Mouse (Mus musculus) hindbrain, embryonic 11.5 days (tissue): Measurements from ENCODE around the gene Miga1. TPM values are rescaled to one million over a fixed set of nuclear protein-coding genes. Genes with fewer than 3 reads are reported as not detected.
A peak's percentile ranks its signal among the peaks of the same experiment; 100 is the strongest.

Experiments used
- ATAC-seq: fragments of 200-750 bp; cut with Nextera tagmentation; 2 replicates; pipeline ENCODE4 v1.8.0; 2017; ENCODE audit warnings: mild to moderate bottlenecking, moderate TSS enrichment, moderate library complexity; ENCODE audit not compliant: low FRiP score
- DNase-seq: peaks from one replicate; pipeline ENCODE4 v3.0.0-alpha.2; 2015; ENCODE audit warnings: low spot score
- H3K27ac ChIP-seq: fragments of 300-500 bp; sonication (generic); 2 replicates; pipeline ENCODE4 v1.5.1; 2014; ENCODE audit warnings: mild to moderate bottlenecking, low read depth, low read length
- H3K27me3 ChIP-seq: fragments of 300-500 bp; sonication (generic); 2 replicates; pipeline ENCODE4 v1.6.1; 2014; ENCODE audit warnings: mild to moderate bottlenecking, low read length, moderate library complexity, mixed read lengths; ENCODE audit not compliant: control insufficient read depth, insufficient read depth
- H3K36me3 ChIP-seq: fragments of 300-500 bp; sonication (generic); 2 replicates; pipeline ENCODE4 v1.6.1; 2014; ENCODE audit warnings: mild to moderate bottlenecking, low read length, moderate library complexity, mixed read lengths; ENCODE audit not compliant: control insufficient read depth, insufficient read depth
- H3K4me1 ChIP-seq: fragments of 300-500 bp; sonication (generic); replicated peaks from 2 replicates; pipeline ENCODE4 v1.6.1; 2014; ENCODE audit warnings: low read length, mixed read lengths; ENCODE audit not compliant: control insufficient read depth, insufficient read depth
- H3K4me2 ChIP-seq: fragments of 300-500 bp; sonication (generic); replicated peaks from 2 replicates; pipeline ENCODE4 v1.6.1; 2014; ENCODE audit warnings: mild to moderate bottlenecking, low read depth, low read length
- H3K4me3 ChIP-seq: fragments of 300-500 bp; sonication (generic); 2 replicates; pipeline ENCODE4 v1.5.1; 2014; ENCODE audit warnings: low read depth, low read length
- H3K9ac ChIP-seq: fragments of 300-500 bp; sonication (generic); 2 replicates; pipeline ENCODE4 v1.6.1; 2014; ENCODE audit warnings: low read depth, low read length
- H3K9me3 ChIP-seq: fragments of 300-500 bp; sonication (generic); 2 replicates; pipeline ENCODE4 v1.6.1; 2016; ENCODE audit warnings: low read length; ENCODE audit not compliant: control insufficient read depth
- WGBS: fragments of 180-500 bp; shearing (Covaris S2); extraction: QIAGEN DNeasy Blood & Tissue Kit; methylation state at CpG from one replicate; pipeline ENCODE4 v1.1.7; 2014; 5-methylcytosine and 5-hydroxymethylcytosine counted together
- polyA plus RNA-seq: library from polyadenylated mRNA; unstranded; fragments of >200 nt; fragmentation: Nextera tagmentation; extraction: Ambion mirVana; gene quantifications from 2 replicates; pipeline ENCODE4 v1.2.1, GENCODE M21; 2014

The Miga1 gene
- polyA plus RNA-seq = 19.4 and 21.4 TPM in 2 replicates

DNA sequence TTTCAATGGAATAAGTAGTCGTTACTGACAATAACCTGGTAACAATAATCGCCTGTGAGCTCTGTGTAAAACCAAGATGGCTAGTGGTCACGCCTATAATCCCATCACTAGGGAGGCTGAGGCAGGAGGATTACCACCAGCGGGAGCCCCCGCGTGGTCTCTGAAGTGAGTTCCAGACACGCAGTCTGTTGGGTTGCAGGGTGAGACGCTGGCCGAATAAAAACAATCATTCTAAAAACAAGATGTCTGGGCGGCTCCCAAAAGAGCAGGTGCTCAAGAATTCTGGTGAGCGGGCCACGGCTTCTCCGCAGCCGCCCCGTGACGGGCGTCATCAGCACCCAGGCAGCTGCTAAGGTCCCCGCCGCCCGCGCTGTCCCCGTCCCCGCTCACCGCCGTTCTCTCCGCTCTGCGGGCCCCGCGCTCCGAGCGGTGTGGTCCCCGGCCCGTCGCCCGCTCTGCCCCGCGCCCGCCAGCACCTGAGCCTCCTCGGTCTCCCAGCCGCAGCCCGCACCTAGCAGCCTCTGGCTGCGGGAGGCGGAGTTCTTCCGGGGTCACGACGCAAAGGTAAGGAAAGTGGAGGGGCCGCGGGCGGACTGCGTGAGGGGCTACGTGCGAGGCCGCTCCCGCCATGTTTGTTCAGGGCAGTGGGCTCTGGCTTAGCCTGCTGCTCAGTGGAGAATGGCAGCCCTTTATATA lies at the start of gene Miga1:
Miga1 (minus strand) TSS at position 546 of the 696 bp plus-strand sequence.
- Histone ChIP-seq H3K27ac (0 out of 2 replicates have a peak within 1 kb of the TSS, but pooled peaks have one; percentile 12), H3K4me2 (peak within 1 kb of the TSS; percentile 36), H3K27me3 (no peaks in the 10 kb centered on the region), H3K9ac (peak within 1 kb of the TSS; percentile 82), H3K9me3 (no peaks in the 10 kb centered on the region), H3K4me3 (peak within 1 kb of the TSS; percentile 77), H3K4me1 (no peaks in the 10 kb centered on the region), H3K36me3 (peaks cover 7% of the 10 kb centered on the region; the same call in 1 of the 2 replicates)
- peak; percentile 87 for DNase-seq
- ATAC-seq = peak; percentile 93
- 4% methylated on average over 54 of the region's 54 CpGs for WGBS

- Histone ChIP-seq H3K4me3 (no peak overlapping the region), H3K4me2 (no peak overlapping the region), H3K9me3 (no peaks in the 10 kb centered on the region), H3K36me3 (no peaks in the 10 kb centered on the region), H3K27ac (no peak overlapping the region), H3K9ac (no peak overlapping the region), H3K4me1 (no peaks in the 10 kb centered on the region), H3K27me3 (no peaks in the 10 kb centered on the region)
- ATAC-seq (no peak), DNase-seq (no peak)
- 69% methylated on average over 11 of the region's 11 CpGs for WGBS
Measured at GRCm38 (mm10) chr3:152384106-152384505, 43.9 kb upstream of the Miga1 start.

GRCm38 (mm10) chr3:152376063-152376462 lies 35.9 kb upstream of the Miga1 start:
- no peak overlapping the region for H3K9ac ChIP-seq
- H3K9me3 ChIP-seq = no peaks in the 10 kb centered on the region
- no peaks in the 10 kb centered on the region for H3K36me3 ChIP-seq
- H3K4me3 ChIP-seq = no peak overlapping the region
- 90% methylated on average over 4 of the region's 4 CpGs for WGBS
- ATAC-seq (no peak), DNase-seq (no peak)
- no peak overlapping the region for H3K4me2 ChIP-seq
- H3K4me1 ChIP-seq = no peaks in the 10 kb centered on the region
- H3K27me3 ChIP-seq = no peaks in the 10 kb centered on the region
- no peak overlapping the region for H3K27ac ChIP-seq

DNA sequence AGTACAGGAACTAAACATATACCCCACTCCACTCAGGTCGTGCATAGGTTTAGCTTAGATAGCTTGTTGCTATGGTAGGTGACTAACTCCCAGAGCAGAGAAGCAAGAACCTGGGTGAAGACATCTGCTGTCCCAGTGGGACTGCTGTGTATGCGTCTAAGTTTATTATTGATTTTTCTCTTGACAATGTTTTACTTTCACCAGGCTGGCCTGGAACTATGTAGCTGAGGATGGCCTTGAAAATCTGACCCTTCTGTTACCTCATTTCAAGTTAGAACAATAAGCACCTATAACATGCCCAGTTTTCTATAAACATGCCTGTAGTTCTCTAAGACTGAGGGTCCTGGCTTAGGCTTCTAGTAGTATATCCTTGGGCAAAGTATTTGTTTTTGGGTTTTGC lies 24.0 kb upstream of the Miga1 start:
- ATAC-seq = no peak
- no peak overlapping the region for H3K9ac ChIP-seq
- no peaks in the 10 kb centered on the region for H3K27me3 ChIP-seq
- H3K4me2 ChIP-seq = no peak overlapping the region
- no peaks in the 10 kb centered on the region for H3K9me3 ChIP-seq
- no peaks in the 10 kb centered on the region for H3K4me1 ChIP-seq
- 90% methylated on average over 2 of the region's 2 CpGs for WGBS
- DNase-seq = no peak
- H3K27ac ChIP-seq = no peak overlapping the region
- H3K36me3 ChIP-seq = 0 out of 2 replicates have a peak, but pooled peaks cover 7% of the 10 kb centered on the region
- H3K4me3 ChIP-seq = no peak overlapping the region

- ATAC-seq (no peak), DNase-seq (no peak)
- H3K27ac ChIP-seq = no peak overlapping the region
- H3K4me2 ChIP-seq = no peak overlapping the region
- no peak overlapping the region for H3K4me3 ChIP-seq
- no peaks in the 10 kb centered on the region for H3K4me1 ChIP-seq
- no peak overlapping the region for H3K9ac ChIP-seq
- 93% methylated on average over 7 of the region's 7 CpGs for WGBS
- H3K36me3 ChIP-seq = 0 out of 2 replicates have a peak, but pooled peaks cover 4% of the 10 kb centered on the region
- H3K27me3 ChIP-seq = no peaks in the 10 kb centered on the region
- no peaks in the 10 kb centered on the region for H3K9me3 ChIP-seq
Measured at GRCm38 (mm10) chr3:152359151-152359550, 18.9 kb upstream of the Miga1 start.

DNA sequence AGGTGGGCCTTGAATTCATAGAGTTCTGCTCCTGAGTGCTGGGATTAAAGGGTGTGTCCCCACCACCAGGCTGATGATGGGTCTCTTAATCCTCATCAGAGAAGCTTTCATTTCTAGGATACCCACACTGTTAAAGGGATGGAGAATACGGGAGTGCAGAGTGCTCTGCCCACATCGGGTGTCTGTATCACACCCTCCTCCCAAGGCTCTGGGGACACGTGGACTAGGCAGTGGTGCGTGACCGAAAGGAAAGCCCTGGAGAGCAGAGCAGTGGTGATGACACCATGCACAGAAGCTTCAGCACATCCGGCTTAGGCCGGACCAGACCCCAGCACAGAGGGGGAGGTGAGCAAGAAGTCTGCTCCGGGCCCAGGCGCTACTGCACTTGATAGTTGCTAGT lies 16.5 kb upstream of the Miga1 start:
- no peak overlapping the region for H3K4me2 ChIP-seq

GRCm38 (mm10) chr3:152355361-152355760 lies 15.2 kb upstream of the Miga1 start:
- Histone ChIP-seq H3K9me3 (no peaks in the 10 kb centered on the region), H3K4me3 (no peak overlapping the region), H3K36me3 (0 out of 2 replicates have a peak, but pooled peaks cover 2% of the 10 kb centered on the region), H3K4me1 (no peaks in the 10 kb centered on the region), H3K27me3 (no peaks in the 10 kb centered on the region), H3K9ac (no peak overlapping the region), H3K4me2 (no peak overlapping the region), H3K27ac (no peak overlapping the region)
- DNase-seq (no peak), ATAC-seq (no peak)
- WGBS = 60% methylated on average over 5 of the region's 5 CpGs

More for the DNA sequence above, 16.5 kb upstream of the Miga1 start:
- H3K27ac ChIP-seq = no peak overlapping the region
- 74% methylated on average over 9 of the region's 9 CpGs for WGBS
- H3K9me3 ChIP-seq = no peaks in the 10 kb centered on the region
- H3K27me3 ChIP-seq = no peaks in the 10 kb centered on the region
- no peak overlapping the region for H3K9ac ChIP-seq
- H3K4me3 ChIP-seq = no peak overlapping the region
- ATAC-seq = 0 out of 2 replicates have a peak, but pooled peaks have one; percentile 43
- no peak for DNase-seq
- H3K36me3 ChIP-seq = 0 out of 2 replicates have a peak, but pooled peaks cover 4% of the 10 kb centered on the region
- H3K4me1 ChIP-seq = no peaks in the 10 kb centered on the region

DNA sequence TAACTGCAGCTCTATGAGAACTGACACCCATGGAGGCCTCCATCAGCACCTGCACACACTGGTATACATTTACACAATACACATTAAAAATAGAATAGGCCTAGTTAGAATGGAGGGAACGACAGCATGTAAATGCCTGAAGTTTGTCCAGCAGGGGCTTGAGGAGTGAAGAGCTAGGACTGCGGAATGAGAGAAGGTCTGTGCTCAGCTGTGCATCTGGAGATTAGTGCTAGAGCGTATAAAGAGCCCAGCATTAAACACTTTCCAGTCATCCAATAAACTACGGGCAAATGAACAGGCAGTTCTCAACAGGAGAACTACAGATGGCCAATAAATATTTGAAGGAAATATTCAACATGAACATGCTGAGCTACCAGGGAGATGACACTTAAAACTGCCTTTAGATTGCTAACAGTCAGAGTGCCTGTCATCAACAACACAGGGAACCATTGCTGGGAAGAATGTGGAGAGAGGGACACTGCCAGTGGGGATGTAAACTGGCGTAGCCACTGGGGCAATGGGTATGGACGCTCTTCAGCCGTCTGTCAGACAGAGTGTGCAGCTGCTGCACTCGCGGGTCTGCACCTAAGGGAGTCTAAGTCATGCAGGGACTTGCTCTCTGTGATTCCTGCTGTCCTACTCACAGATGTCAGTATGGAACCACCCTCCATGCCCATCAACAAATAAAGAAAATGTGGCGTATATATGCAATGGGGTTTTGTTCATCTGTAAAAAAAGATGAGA lies 13.4 kb upstream of the Miga1 start:
- ATAC-seq (no peak), DNase-seq (no peak)
- no peak overlapping the region for H3K9ac ChIP-seq
- no peak overlapping the region for H3K4me2 ChIP-seq
- no peak overlapping the region for H3K27ac ChIP-seq
- H3K27me3 ChIP-seq = no peaks in the 10 kb centered on the region
- no peaks in the 10 kb centered on the region for H3K4me1 ChIP-seq
- H3K36me3 ChIP-seq = no peaks in the 10 kb centered on the region
- H3K4me3 ChIP-seq = no peak overlapping the region
- WGBS = 81% methylated on average over 10 of the region's 10 CpGs
- H3K9me3 ChIP-seq = no peaks in the 10 kb centered on the region
